Mouse (Mus musculus): ENCODE measurements around the gene Serpinf1. TPM values are rescaled to one million over a fixed set of nuclear protein-coding genes. Genes with fewer than 3 reads are reported as not detected.

The Serpinf1 gene
- polyA plus RNA-seq, 1 experiment from 2014 or later = 87.0 TPM

DNA sequence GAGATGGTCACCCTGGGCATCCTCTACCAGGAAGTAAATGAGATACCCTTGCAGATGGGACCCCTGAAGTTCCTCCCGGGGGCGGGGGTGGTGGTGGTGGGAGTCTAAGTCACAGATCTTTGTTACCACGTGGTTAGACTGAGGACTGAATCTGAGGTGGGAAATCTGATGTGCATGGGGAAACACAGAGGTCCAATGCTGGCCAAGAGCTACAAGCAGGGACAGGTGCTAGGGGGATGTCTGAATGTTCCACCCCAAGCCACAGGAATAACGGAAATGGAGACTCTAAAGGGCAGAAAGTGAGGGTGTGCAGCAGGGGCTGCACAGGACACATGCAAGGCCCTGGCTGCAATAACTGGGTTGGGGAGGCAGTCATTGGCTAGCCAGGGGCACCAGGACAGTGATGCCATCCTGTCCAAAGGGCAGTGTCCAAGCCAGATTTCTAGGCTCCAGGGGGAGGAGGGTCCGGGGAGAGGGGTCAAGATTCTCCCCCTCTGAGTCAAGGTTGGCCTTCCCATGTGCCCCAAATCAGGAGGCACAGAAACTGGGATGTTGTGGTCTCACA lies 1.6 kb downstream of the Serpinf1 start:
- Histone ChIP-seq H3K9me3 (ENCODE audit: control insufficient read depth, low read length) (no peaks in the 10 kb centered on the region), H3K4me3 (ENCODE audit: low read depth, low read length) (no peak overlapping the region), H3K4me2 (ENCODE audit: low read depth) (peak overlapping the region; percentile 40; the same call in 1 of the 2 replicates), H3K36me3 (ENCODE audit: control insufficient read depth, insufficient read depth, low read length) (no peaks in the 10 kb centered on the region), H3K9ac (ENCODE audit: low read length) (no peak overlapping the region), H3K27ac (ENCODE audit: low read depth, low read length) (no peak overlapping the region), H3K27me3 (ENCODE audit: control insufficient read depth, insufficient read depth, low read length) (no peaks in the 10 kb centered on the region), H3K4me1 (ENCODE audit: control insufficient read depth, insufficient read depth, low read length) (peaks cover 10% of the 10 kb centered on the region)
- WGBS = 66% methylated on average over 5 of the region's 5 CpGs
- DNase-seq (ENCODE audit: low spot score) = peak; percentile 20
- ATAC-seq (ENCODE audit: insufficient read depth, low FRiP score, low TSS enrichment) = no peak

DNA sequence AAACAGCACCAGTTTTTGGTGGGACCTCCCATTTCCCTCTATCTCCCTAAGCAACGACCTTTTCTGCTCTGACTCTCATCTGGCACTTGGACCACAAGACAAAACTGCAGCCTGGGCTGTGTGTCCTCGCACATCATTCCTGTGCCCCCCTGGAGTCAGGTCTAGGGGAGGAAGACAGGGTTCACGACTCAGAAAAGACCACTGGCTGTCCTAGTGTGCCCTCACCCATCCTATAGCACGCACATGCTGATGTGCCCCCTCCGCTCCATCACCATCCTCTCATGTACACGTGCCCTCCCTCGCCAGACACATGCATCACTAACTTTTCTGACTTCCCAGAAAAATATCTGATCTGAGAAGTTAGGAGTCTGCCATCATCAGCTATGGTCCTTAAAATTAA lies 2.5 kb downstream of the Serpinf1 start:
- DNase-seq (ENCODE audit: low spot score) = no peak

DNA sequence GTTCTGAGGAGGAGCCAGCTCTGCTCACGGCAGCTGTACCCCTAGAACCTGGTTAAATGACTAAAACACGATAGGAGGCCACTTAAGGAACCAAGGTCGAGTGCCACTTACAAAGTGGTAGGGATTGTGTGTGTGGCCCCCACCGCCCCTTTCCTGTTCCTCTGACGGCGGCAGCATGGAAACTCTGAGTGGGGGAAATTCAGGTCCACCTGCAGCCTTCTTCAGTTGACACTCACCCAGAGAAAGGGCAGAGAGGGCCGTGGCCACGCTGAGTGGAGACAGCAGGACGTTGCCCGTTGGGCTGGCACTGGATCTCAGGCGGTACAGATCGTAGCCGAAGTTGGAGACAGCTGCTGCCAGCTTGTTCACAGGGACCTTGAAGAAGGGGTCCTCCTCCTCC lies 6.5 kb downstream of the Serpinf1 start:
- 91% methylated on average over 13 of the region's 13 CpGs for WGBS
- no peaks in the 10 kb centered on the region for H3K27me3 ChIP-seq (ENCODE audit: control insufficient read depth, insufficient read depth, low read length)
- no peak for DNase-seq (ENCODE audit: low spot score)

More for the DNA sequence above, 2.5 kb downstream of the Serpinf1 start:
- H3K27ac ChIP-seq (ENCODE audit: low read depth, low read length) = no peak overlapping the region
- no peak for ATAC-seq (ENCODE audit: insufficient read depth, low FRiP score, low TSS enrichment)
- H3K9ac ChIP-seq (ENCODE audit: low read length) = no peak overlapping the region
- no peaks in the 10 kb centered on the region for H3K27me3 ChIP-seq (ENCODE audit: control insufficient read depth, insufficient read depth, low read length)
- whole genome bisulfite sequencing = 91% methylated on average over 7 of the region's 7 CpGs
- H3K4me2 ChIP-seq (ENCODE audit: low read depth) = no peak overlapping the region
- H3K4me3 ChIP-seq (ENCODE audit: low read depth, low read length) = no peak overlapping the region
- H3K36me3 ChIP-seq (ENCODE audit: control insufficient read depth, insufficient read depth, low read length) = peaks cover 2% of the 10 kb centered on the region
- H3K4me1 ChIP-seq (ENCODE audit: control insufficient read depth, insufficient read depth, low read length) = peaks cover 10% of the 10 kb centered on the region
- no peaks in the 10 kb centered on the region for H3K9me3 ChIP-seq (ENCODE audit: control insufficient read depth, low read length)

DNA sequence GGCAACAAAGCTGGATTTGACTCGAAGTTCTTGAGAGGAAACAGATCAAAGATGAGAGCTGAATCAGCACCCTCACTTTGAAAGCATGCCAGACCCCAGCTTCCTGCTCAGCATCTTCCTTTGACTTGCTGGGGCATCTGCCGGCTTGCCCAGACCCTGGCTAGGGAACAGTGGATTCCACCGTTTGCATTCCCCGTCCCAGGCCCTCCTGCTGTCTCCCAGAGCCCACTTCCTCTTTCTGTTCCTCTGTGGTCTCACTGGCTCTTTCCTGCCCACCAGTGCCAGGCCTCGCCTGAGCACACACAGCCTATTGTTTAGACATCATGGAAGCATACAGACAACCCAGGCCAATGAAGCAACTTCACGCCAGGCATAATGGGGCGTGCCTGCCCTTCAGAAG lies 7.4 kb downstream of the Serpinf1 start:
- Histone ChIP-seq H3K4me1 (ENCODE audit: control insufficient read depth, insufficient read depth, low read length) (no peaks in the 10 kb centered on the region), H3K36me3 (ENCODE audit: control insufficient read depth, insufficient read depth, low read length) (peaks cover 2% of the 10 kb centered on the region), H3K9ac (ENCODE audit: low read length) (no peak overlapping the region), H3K4me2 (ENCODE audit: low read depth) (no peak overlapping the region), H3K4me3 (ENCODE audit: low read depth, low read length) (no peak overlapping the region), H3K27ac (ENCODE audit: low read depth, low read length) (no peak overlapping the region), H3K27me3 (ENCODE audit: control insufficient read depth, insufficient read depth, low read length) (no peaks in the 10 kb centered on the region), H3K9me3 (ENCODE audit: control insufficient read depth, low read length) (no peaks in the 10 kb centered on the region)
- ATAC-seq (ENCODE audit: insufficient read depth, low FRiP score, low TSS enrichment) = no peak
- no peak for DNase-seq (ENCODE audit: low spot score)
- WGBS = 61% methylated on average over 7 of the region's 7 CpGs

More for the DNA sequence above, 6.5 kb downstream of the Serpinf1 start:
- H3K9ac ChIP-seq (ENCODE audit: low read length) = no peak overlapping the region
- H3K27ac ChIP-seq (ENCODE audit: low read depth, low read length) = no peak overlapping the region
- no peak overlapping the region for H3K4me2 ChIP-seq (ENCODE audit: low read depth)
- no peaks in the 10 kb centered on the region for H3K9me3 ChIP-seq (ENCODE audit: control insufficient read depth, low read length)
- no peak overlapping the region for H3K4me3 ChIP-seq (ENCODE audit: low read depth, low read length)
- H3K4me1 ChIP-seq (ENCODE audit: control insufficient read depth, insufficient read depth, low read length) = no peaks in the 10 kb centered on the region
- peaks cover 2% of the 10 kb centered on the region for H3K36me3 ChIP-seq (ENCODE audit: control insufficient read depth, insufficient read depth, low read length)
- ATAC-seq (ENCODE audit: insufficient read depth, low FRiP score, low TSS enrichment) = no peak

DNA sequence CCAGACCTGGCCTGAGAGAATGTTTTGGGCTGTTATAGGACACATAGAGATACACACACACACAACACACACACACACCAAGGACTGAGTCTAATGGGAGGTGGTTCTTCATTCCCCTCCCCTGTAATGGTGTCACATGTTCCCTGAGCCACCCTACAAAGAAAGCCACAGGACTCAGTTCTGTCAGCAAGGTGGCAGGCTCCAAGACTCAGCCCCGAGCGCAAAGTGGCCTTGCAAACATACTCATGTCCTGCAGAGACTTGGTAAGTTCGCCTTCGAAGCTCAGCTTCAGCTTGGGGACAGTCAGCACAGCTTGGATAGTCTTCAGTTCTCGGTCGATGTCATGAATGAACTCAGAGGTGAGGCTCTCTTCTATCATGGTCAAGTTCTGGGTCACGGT lies 11.9 kb downstream of the Serpinf1 start:
- no peak for ATAC-seq (ENCODE audit: insufficient read depth, low FRiP score, low TSS enrichment)
- no peak overlapping the region for H3K9ac ChIP-seq (ENCODE audit: low read length)
- DNase-seq (ENCODE audit: low spot score) = no peak
- 94% methylated on average over 7 of the region's 7 CpGs for WGBS
- H3K9me3 ChIP-seq (ENCODE audit: control insufficient read depth, low read length) = no peaks in the 10 kb centered on the region
- no peak overlapping the region for H3K4me3 ChIP-seq (ENCODE audit: low read depth, low read length)
- H3K36me3 ChIP-seq (ENCODE audit: control insufficient read depth, insufficient read depth, low read length) = peaks cover 2% of the 10 kb centered on the region
- H3K27ac ChIP-seq (ENCODE audit: low read depth, low read length) = no peak overlapping the region
- H3K27me3 ChIP-seq (ENCODE audit: control insufficient read depth, insufficient read depth, low read length) = no peaks in the 10 kb centered on the region
- no peak overlapping the region for H3K4me2 ChIP-seq (ENCODE audit: low read depth)
- H3K4me1 ChIP-seq (ENCODE audit: control insufficient read depth, insufficient read depth, low read length) = no peaks in the 10 kb centered on the region

DNA sequence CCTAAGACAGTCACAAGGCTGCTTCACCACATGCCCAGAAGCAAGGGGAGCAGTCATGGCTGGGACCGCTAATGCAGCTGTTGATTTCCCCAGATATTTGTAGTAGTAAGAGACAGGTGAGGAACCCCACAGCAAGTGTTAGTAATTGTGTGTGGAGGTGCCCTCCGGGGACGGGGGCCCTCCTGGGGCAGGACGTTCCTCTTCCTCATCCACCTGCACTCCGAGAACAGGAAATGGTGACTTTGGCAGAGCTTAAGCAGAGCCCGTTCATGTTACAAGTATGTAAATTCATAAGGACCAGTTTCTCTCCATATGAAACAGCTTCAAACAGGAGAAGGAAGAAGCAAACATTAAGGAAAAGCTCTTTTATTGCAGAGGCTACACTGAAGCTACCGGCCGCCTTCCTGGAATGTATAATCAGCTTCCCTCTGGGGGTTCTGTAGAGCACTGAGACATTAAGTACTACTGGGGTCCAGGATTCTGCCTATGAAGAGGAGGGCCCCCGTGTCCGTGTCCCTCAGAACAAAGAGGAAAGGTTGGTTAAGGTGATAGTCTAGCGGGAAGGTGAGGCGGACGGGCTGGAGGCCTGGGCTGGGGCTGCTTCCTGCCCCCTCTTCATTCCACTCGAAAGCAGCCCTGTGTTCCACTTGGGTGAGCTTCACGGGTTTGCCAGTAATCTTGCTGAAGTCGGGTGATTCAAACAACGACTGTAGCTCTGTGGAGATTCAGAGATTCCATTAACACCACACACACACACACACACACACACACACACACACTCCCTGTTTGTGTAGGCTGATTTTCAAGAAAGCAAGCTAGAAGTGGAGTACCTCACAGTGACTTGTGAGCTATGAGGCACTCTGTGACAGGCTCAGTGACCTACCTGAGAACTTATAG lies 12.6 kb downstream of the Serpinf1 start:
- 86% methylated on average over 17 of the region's 17 CpGs for WGBS
- H3K4me3 ChIP-seq (ENCODE audit: low read depth, low read length) = no peak overlapping the region
- no peaks in the 10 kb centered on the region for H3K9me3 ChIP-seq (ENCODE audit: control insufficient read depth, low read length)
- H3K27ac ChIP-seq (ENCODE audit: low read depth, low read length) = no peak overlapping the region
- no peak overlapping the region for H3K4me2 ChIP-seq (ENCODE audit: low read depth)
- no peaks in the 10 kb centered on the region for H3K36me3 ChIP-seq (ENCODE audit: control insufficient read depth, insufficient read depth, low read length)
- no peak for DNase-seq (ENCODE audit: low spot score)
- H3K27me3 ChIP-seq (ENCODE audit: control insufficient read depth, insufficient read depth, low read length) = no peaks in the 10 kb centered on the region
- no peak overlapping the region for H3K9ac ChIP-seq (ENCODE audit: low read length)
- ATAC-seq (ENCODE audit: insufficient read depth, low FRiP score, low TSS enrichment) = no peak
- H3K4me1 ChIP-seq (ENCODE audit: control insufficient read depth, insufficient read depth, low read length) = no peaks in the 10 kb centered on the region

DNA sequence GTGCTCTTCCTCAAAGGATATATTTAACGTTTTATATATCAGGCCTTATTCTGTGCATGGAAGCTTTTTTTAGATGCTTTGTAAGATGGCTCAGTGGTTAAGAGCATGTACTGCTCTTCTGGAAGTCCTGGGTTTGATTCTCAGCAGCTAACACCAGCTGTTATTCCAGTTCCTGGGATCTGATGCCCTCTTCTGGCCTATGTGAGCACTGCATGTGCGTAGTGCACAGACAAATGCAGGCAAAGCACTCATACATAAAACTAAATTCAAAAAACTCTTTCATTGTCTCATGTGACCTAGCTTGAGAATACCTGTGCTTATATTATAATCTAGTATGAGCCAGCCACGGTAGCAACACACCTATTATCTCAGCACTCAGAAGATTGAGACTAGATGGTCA lies 15.6 kb downstream of the Serpinf1 start:
- ATAC-seq (ENCODE audit: insufficient read depth, low FRiP score, low TSS enrichment) (no peak), DNase-seq (ENCODE audit: low spot score) (peak; percentile 38)
- Histone ChIP-seq H3K36me3 (ENCODE audit: control insufficient read depth, insufficient read depth, low read length) (no peaks in the 10 kb centered on the region), H3K4me2 (ENCODE audit: low read depth) (no peak overlapping the region), H3K9ac (ENCODE audit: low read length) (no peak overlapping the region), H3K9me3 (ENCODE audit: control insufficient read depth, low read length) (no peaks in the 10 kb centered on the region), H3K4me1 (ENCODE audit: control insufficient read depth, insufficient read depth, low read length) (no peaks in the 10 kb centered on the region), H3K27ac (ENCODE audit: low read depth, low read length) (no peak overlapping the region), H3K4me3 (ENCODE audit: low read depth, low read length) (no peak overlapping the region), H3K27me3 (ENCODE audit: control insufficient read depth, insufficient read depth, low read length) (no peaks in the 10 kb centered on the region)
- 43% methylated on average over 3 of the region's 3 CpGs for WGBS

DNA sequence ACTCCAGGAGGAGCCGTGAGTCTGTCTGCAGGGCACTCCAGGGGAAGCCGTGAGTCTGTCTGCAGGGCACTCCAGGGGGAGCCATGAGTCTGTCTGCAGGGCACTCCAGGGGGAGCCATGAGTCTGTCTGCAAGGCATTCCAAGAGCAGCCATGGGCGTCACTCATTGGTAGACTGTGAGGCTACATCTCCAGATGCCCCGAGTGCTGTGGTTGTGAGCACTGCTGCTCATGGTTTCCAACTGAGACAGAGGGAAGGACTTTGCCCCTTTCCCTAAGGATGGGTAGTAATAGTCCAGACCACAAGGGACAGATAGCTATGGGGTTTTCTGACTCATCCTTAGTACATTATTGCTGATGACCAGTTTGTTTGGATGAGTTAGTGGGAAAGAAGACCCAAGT lies 16.4 kb downstream of the Serpinf1 start:
- Histone ChIP-seq H3K4me2 (ENCODE audit: low read depth) (no peak overlapping the region), H3K4me3 (ENCODE audit: low read depth, low read length) (no peak overlapping the region), H3K36me3 (ENCODE audit: control insufficient read depth, insufficient read depth, low read length) (no peaks in the 10 kb centered on the region), H3K27me3 (ENCODE audit: control insufficient read depth, insufficient read depth, low read length) (no peaks in the 10 kb centered on the region), H3K4me1 (ENCODE audit: control insufficient read depth, insufficient read depth, low read length) (no peaks in the 10 kb centered on the region), H3K9me3 (ENCODE audit: control insufficient read depth, low read length) (no peaks in the 10 kb centered on the region), H3K9ac (ENCODE audit: low read length) (no peak overlapping the region), H3K27ac (ENCODE audit: low read depth, low read length) (no peak overlapping the region)
- ATAC-seq (ENCODE audit: insufficient read depth, low FRiP score, low TSS enrichment) = no peak
- no peak for DNase-seq (ENCODE audit: low spot score)
- WGBS = 69% methylated on average over 4 of the region's 4 CpGs

DNA sequence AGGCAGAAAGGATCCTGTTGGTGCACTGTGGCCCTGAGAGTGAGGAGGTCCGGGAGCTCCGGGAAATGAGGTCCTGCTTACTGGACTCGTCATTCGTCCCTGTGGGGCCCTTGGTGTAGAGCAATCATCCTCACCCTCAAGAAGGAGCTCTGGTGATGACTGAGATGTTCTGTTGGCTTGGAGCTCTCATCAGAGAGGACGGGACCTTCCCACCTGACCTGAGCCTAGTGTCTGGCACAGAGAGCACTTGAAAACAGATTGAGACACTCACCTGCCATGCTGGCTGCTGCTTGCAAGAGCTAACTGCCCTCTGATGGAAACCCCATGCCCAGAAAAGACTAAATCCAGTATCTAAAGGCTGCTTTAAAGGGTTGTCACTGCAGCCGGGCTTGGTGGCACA lies 17.7 kb downstream of the Serpinf1 start:
- no peak overlapping the region for H3K27ac ChIP-seq (ENCODE audit: low read depth, low read length)
- H3K36me3 ChIP-seq (ENCODE audit: control insufficient read depth, insufficient read depth, low read length) = no peaks in the 10 kb centered on the region
- H3K27me3 ChIP-seq (ENCODE audit: control insufficient read depth, insufficient read depth, low read length) = no peaks in the 10 kb centered on the region
- WGBS = 91% methylated on average over 6 of the region's 6 CpGs
- DNase-seq (ENCODE audit: low spot score) (no peak), ATAC-seq (ENCODE audit: insufficient read depth, low FRiP score, low TSS enrichment) (no peak)
- no peaks in the 10 kb centered on the region for H3K9me3 ChIP-seq (ENCODE audit: control insufficient read depth, low read length)
- H3K9ac ChIP-seq (ENCODE audit: low read length) = no peak overlapping the region
- H3K4me1 ChIP-seq (ENCODE audit: control insufficient read depth, insufficient read depth, low read length) = no peaks in the 10 kb centered on the region
- H3K4me2 ChIP-seq (ENCODE audit: low read depth) = no peak overlapping the region
- H3K4me3 ChIP-seq (ENCODE audit: low read depth, low read length) = no peak overlapping the region
